Mouse (Mus musculus) liver, adult 2 months (tissue): Measurements from ENCODE around the gene Pxdn. TPM values are rescaled to one million over a fixed set of nuclear protein-coding genes. Genes with fewer than 3 reads are reported as not detected.

Source experiments
- DNase-seq: peaks from one replicate; pipeline ENCODE4 v3.0.0-alpha.2; 2011; ENCODE audit warnings: low read depth, low spot score; ENCODE audit errors: extremely low read depth
- H3K27ac ChIP-seq: fragments of 200-500 bp; replicated peaks from 2 replicates; pipeline ENCODE4 v1.5.1; 2012; ENCODE audit warnings: low read depth, mild to moderate bottlenecking, control low read depth, inconsistent platforms, low read length; ENCODE audit not compliant: insufficient read depth
- H3K27me3 ChIP-seq: fragments of 200-500 bp; 2 replicates; pipeline ENCODE4 v1.6.1; 2012; ENCODE audit warnings: mild to moderate bottlenecking, moderate library complexity, low read length, inconsistent platforms; ENCODE audit not compliant: control insufficient read depth, insufficient read depth
- H3K36me3 ChIP-seq: fragments of 200-500 bp; 2 replicates; pipeline ENCODE4 v1.6.1; 2012; ENCODE audit warnings: low read length, inconsistent platforms; ENCODE audit not compliant: control insufficient read depth, insufficient read depth
- H3K4me1 ChIP-seq: fragments of 200-500 bp; 2 replicates; pipeline ENCODE4 v1.6.1; 2011; ENCODE audit warnings: low read length; ENCODE audit not compliant: control insufficient read depth, insufficient read depth
- H3K4me3 ChIP-seq: fragments of 200-500 bp; 2 replicates; pipeline ENCODE4 v1.5.1; 2011; ENCODE audit warnings: low read depth, mild to moderate bottlenecking, control low read depth, low read length, moderate library complexity; ENCODE audit not compliant: insufficient read depth
- H3K79me2 ChIP-seq: fragments of 200-500 bp; 2 replicates; pipeline ENCODE4 v1.6.1; 2012; ENCODE audit warnings: inconsistent platforms, mild to moderate bottlenecking, low read length, moderate library complexity; ENCODE audit not compliant: control insufficient read depth, insufficient read depth
- H3K9ac ChIP-seq: fragments of 200-500 bp; 2 replicates; pipeline ENCODE4 v1.6.1; 2012; ENCODE audit warnings: low read depth, mild to moderate bottlenecking, control low read depth, inconsistent platforms, low read length
- CTCF ChIP-seq: fragments of 200-500 bp; IDR thresholded peaks from 2 replicates; pipeline ENCODE4 v1.5.1; 2011; ENCODE audit warnings: low read depth, low read length, control low read depth
- POLR2A ChIP-seq: fragments of 200-500 bp; IDR thresholded peaks from 2 replicates; pipeline ENCODE4 v1.6.1; 2011; ENCODE audit warnings: low read length, control low read depth; ENCODE audit not compliant: insufficient read depth; ENCODE audit errors: extremely low read depth
- WGBS: fragments of 180-500 bp; shearing (Covaris S2); methylation state at CpG from one replicate; pipeline ENCODE4 v1.1.7; 2018; 5-methylcytosine and 5-hydroxymethylcytosine counted together
- polyA plus RNA-seq: library from polyadenylated mRNA; depleted of rRNA; stranded (reverse); fragments of >200 nt; gene quantifications from 2 replicates; pipeline ENCODE4 v1.2.3, GENCODE M21; 2012; rRNA removed
- total RNA-seq: library from RNA; depleted of rRNA; stranded (reverse); fragments of >200 nt; gene quantifications from 2 replicates; pipeline ENCODE4 v1.2.3, GENCODE M21; 2014; rRNA removed

Pxdn gene
- 7.8 and 9.7 TPM in 2 replicates for total RNA-seq
- polyA plus RNA-seq, result 7.2 and 9.1 TPM in 2 replicates

DNA sequence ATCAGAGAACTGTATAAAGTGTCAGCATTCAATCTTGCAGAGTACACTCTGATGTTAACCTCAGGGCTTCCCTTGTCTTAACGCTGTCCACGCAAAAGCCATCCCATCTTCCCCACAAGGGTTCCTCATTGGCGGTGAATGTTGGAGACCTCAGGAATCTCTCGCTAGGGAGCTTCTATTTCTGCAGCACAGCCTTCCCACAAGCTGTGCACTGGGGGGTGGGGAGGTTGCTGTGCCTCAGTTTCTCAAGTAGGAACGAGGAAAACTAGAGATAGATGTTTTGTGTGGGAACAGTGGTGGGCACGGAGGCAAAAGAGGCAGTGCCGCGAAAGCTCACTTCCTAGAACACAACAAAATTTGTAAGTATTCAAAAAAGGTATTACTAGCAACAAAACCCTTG lies at the start of gene Pxdn:
Pxdn (plus strand) TSS at position 301 of the 400 bp plus-strand sequence.
- no peaks in the 10 kb centered on the region for H3K36me3 ChIP-seq
- 0 out of 2 replicates have a peak, but pooled peaks cover 4% of the 10 kb centered on the region for H3K27me3 ChIP-seq
- H3K27ac ChIP-seq, result peak within 1 kb of the TSS; percentile 60
- H3K4me3 ChIP-seq, result peak within 1 kb of the TSS; percentile 98
- WGBS, result 42% methylated on average over 8 of the region's 8 CpGs
- DNase-seq, result no peak
- H3K4me1 ChIP-seq, result no peaks in the 10 kb centered on the region
- H3K9ac ChIP-seq, result peak within 1 kb of the TSS; percentile 93
- no peak for TF ChIP-seq POLR2A
- TF ChIP-seq CTCF, result no peak
- no peaks in the 10 kb centered on the region for H3K79me2 ChIP-seq

DNA sequence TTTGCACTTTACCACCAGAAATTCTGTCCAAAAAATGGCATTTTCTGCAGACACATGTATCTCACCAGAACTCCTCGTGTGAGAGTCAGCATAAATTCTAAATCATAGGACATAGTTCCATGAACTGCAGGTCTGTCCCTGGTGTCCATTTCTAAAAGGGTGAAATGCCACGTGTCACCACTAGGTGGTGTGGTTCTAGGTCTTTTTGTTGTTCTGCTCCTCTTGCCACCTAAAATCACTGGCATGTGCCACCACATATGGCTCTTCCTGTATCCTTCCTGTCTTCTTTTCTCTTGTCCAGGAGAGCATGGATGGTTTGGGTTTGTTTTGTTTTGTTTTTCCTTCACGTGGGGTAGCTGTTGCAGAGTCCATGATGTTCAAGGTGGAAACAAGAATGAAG lies 42.7 kb upstream of the Pxdn start:
- Histone ChIP-seq H3K27me3 (no peaks in the 10 kb centered on the region), H3K27ac (no peak overlapping the region), H3K4me3 (no peak overlapping the region), H3K4me1 (no peaks in the 10 kb centered on the region), H3K9ac (no peak overlapping the region), H3K36me3 (no peaks in the 10 kb centered on the region), H3K79me2 (no peaks in the 10 kb centered on the region)
- WGBS, result 16% methylated on average over 3 of the region's 3 CpGs
- DNase-seq, result peak; percentile 15
- TF ChIP-seq POLR2A, result no peak
- TF ChIP-seq CTCF, result peak; percentile 32

DNA sequence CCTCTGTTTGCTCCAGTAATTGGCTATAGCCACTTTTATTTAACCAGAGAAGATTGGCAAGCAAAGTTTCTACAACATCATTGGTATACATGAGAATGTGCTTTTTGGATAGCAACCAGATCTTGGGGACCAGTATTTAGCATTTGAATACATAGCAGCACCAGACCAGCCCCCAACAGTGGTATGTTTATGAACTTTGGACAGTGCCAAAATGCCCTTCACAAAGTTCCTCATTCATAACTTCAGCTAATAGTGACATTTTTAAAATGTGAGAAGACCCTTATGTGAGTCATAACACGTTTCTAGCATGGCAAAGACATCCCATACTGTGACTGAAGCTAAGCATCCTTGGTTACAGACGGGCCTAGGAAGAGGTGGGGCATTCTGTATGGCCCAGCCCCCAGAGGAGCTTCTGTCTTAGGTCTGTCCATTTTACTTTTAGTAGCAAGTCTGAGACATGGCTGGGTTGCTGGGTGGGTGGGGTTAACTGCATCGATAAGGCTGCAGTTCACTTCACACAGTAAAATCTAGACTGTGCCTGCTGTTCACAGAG lies 39.8 kb upstream of the Pxdn start:
- Histone ChIP-seq H3K79me2 (no peaks in the 10 kb centered on the region), H3K36me3 (no peaks in the 10 kb centered on the region), H3K4me1 (no peaks in the 10 kb centered on the region), H3K27me3 (no peaks in the 10 kb centered on the region), H3K4me3 (no peak overlapping the region), H3K9ac (no peak overlapping the region), H3K27ac (no peak overlapping the region)
- no peak for DNase-seq
- TF ChIP-seq CTCF (no peak), POLR2A (no peak)
- WGBS, result 84% methylated on average over 3 of the region's 3 CpGs

DNA sequence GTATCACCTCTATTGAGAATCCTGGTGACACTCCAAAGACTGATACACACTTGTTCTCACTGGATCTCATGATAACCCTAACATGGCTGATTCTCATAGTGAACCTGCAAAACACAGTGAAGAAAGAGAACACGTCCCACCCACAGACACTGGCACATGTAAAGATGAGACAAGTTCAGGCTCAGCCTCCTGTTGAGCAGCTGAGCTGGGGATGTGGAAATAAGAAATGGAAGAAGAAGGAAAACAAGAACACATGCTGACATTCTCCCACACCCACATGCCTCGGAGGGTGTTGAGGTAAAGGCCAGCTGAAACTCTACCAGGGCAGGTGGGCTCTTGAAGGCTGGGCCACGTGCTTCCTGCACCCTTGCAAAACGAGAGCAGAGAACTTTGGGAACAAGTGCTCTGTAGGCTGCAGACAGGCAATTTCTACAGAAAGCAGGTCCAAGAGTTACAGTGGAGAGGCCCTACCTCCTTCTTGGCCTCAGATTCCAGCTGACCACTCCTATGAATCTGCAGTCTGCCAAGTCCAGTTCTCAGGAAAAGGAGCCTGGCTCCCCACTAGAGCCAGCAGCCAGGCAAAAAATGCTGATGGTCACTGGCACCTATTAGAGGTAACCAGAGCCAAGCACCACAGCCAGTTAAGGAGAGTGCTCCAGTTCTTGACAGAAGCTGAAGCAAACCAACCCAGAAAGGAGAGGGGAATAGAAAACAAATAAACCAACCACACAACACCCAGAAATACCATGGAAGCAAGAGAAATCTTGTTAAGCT lies 33.1 kb upstream of the Pxdn start:
- WGBS, result 65% methylated on average over 4 of the region's 4 CpGs
- H3K4me1 ChIP-seq, result no peaks in the 10 kb centered on the region
- no peak overlapping the region for H3K27ac ChIP-seq
- TF ChIP-seq CTCF (no peak), POLR2A (no peak)
- no peak overlapping the region for H3K4me3 ChIP-seq
- no peak overlapping the region for H3K9ac ChIP-seq
- H3K27me3 ChIP-seq, result no peaks in the 10 kb centered on the region
- H3K36me3 ChIP-seq, result no peaks in the 10 kb centered on the region
- DNase-seq, result no peak
- H3K79me2 ChIP-seq, result no peaks in the 10 kb centered on the region

DNA sequence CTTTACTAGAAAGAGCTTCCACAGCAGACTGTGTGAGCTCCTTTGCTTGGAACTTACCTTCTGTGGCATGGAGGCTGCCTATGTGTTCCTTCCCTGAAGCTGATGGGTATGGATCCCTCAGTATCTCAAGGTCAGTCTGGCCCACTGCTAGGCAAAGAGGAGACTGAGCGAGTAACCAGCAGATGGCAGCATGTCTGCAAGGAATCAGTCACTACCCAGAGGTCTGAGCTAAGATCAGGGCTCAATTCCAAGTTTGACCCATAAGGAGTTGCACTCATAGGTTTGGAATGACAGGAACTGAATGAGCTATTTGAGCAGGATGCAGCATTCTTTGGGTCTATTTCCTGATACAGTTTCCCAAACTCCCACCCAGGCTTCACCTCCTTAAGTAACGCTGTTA lies 30.4 kb upstream of the Pxdn start:
- Histone ChIP-seq H3K27me3 (no peaks in the 10 kb centered on the region), H3K79me2 (no peaks in the 10 kb centered on the region), H3K9ac (no peak overlapping the region), H3K27ac (no peak overlapping the region), H3K36me3 (no peaks in the 10 kb centered on the region), H3K4me3 (no peak overlapping the region), H3K4me1 (no peaks in the 10 kb centered on the region)
- DNase-seq, result peak; percentile 18
- TF ChIP-seq POLR2A (no peak), CTCF (peak; percentile 35; the same call in 1 of the 2 replicates)
- 45% methylated on average over 2 of the region's 2 CpGs for WGBS

DNA sequence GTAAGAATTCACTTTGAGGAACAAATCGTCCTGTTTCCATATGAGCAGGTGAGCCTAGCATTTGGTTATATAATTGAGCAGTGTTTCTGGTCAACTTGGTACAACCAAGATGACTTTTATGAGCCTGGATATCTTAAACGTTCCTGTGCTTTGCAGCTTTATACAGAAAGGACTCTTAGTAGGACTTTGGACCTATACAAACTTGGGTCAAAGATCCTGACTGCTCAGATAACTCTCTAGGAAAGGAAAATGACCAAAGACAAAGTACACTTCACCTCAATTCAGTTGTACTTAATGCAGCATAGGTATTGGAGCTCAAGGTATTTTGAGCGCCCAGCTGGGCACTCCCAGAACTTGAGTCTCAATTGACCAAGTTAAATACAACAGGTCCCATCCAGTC lies 21.3 kb upstream of the Pxdn start:
- no peak for DNase-seq
- TF ChIP-seq POLR2A (no peak), CTCF (no peak)
- H3K79me2 ChIP-seq, result no peaks in the 10 kb centered on the region
- no peak overlapping the region for H3K4me3 ChIP-seq
- WGBS, result 67% methylated on average over 3 of the region's 3 CpGs
- H3K9ac ChIP-seq, result no peak overlapping the region
- H3K27ac ChIP-seq, result no peak overlapping the region
- H3K4me1 ChIP-seq, result no peaks in the 10 kb centered on the region
- no peaks in the 10 kb centered on the region; the same call in 1 of the 2 replicates for H3K27me3 ChIP-seq
- H3K36me3 ChIP-seq, result no peaks in the 10 kb centered on the region
